Mouse (Mus musculus) layer of hippocampus, adult 9-11 months (tissue): Measurements from ENCODE around the gene Opcml.
A peak's percentile ranks its signal among the peaks of the same experiment; 100 is the strongest.

Source experiments
- DNase-seq: peaks from one replicate; pipeline ENCODE4 v3.0.0; 2022

Opcml gene

DNA sequence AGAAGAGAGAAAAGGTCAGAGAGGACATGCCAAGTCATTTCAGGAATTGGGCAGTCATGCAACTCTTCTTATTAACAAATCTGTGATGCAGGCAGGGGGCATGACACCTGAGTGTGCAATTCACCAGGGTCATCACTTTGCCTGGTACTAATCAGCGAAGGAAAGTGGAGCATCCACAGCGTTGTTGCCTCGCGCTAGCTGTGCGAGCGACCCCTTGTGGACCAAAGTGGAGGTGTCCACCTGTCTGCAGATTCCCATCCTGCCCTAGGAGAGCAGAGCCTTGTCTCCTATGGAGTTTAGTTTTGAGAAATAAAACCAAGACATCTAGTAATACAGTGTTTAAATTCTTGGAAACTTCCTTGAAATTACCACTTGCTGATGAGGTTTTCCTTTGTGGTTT lies 381.3 kb downstream of the Opcml start:
- peak; percentile 11 for DNase-seq

GRCm38 (mm10) chr9:28177052-28177451 lies 386.5 kb downstream of the Opcml start:
- no peak for DNase-seq

GRCm38 (mm10) chr9:28178123-28178887 lies 387.7 kb downstream of the Opcml start:
- DNase-seq, result no peak

DNA sequence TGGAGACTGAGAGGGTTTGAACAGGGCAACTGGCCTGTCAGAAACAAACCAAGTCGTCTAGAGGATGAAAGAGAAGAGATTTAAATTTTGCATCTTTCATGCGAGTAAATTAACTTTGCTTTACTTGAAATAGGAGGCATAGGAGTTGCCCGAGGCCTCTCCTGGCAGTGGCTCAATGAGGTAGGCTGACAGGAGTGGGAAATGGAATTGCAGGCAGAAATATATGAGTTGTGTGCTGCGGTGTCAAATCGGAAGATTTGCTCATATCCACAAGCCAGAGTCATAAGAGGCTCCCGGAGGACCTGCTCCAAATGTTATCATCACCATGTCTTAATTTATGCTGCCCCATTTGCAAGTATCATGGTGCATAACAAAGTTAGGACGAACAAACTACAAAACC lies 391.3 kb downstream of the Opcml start:
- DNase-seq, result no peak

DNA sequence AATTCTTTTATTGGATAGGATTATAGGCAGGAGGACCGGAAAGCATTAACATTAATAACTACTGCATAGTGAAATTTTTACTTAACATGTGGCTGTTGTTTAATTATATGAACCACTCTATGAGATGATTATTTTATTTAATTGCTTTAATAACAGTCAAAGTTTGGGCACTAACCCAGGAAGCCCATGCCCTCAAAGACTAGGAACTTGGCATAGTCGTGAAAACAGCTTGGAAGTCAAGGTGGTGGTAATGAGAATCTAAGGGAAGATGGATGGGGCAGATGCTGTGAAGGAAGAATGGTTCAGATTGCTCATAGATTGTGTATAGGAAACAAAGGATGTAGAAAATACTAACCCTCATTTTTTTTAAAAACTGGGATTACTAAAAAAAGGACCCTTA lies 399.7 kb downstream of the Opcml start:
- peak; percentile 18 for DNase-seq

DNA sequence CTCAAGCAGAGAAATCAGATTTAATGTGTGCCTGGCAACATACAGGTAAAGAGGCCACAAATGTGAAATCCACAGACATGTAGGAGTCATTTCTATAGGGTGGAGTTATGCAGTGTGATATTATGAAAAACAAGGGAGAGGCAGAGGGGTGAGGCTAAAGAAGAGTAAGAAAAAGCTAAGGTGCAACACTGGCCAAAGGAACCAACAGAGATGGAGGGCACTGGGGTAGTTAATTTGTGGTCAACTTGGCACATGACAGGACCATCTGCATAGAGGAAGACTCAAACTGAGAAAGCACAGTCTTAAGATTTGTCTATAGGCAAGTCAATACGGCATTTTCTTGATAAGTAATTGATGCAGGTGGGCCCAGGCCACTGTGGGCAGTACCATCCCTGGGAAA lies 400.2 kb downstream of the Opcml start:
- DNase-seq, result no peak

DNA sequence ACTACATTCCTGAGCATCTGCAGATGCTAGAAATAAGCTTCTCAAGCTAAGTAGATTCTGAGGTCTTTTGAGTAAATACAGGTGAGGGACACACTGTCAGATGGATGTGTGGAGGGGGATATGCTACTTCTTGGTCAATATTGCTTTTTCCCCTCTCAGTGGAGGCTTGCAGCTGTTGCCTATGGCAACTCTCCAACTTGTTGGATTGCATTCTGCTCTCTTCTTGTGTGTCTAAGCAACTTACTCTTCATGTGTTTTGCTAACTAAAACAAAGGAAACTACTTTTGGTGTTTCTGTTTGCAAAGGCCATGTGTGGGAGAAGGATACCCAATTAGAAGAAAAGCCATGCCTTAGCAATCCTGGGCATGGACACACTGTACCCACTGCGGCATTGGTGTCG lies 406.0 kb downstream of the Opcml start:
- no peak for DNase-seq

- no peak for DNase-seq
Observed at GRCm38 (mm10) chr9:28197061-28197460, 406.5 kb downstream of the Opcml start.

GRCm38 (mm10) chr9:28197631-28198030 lies 407.1 kb downstream of the Opcml start:
- peak; percentile 52 for DNase-seq

- no peak for DNase-seq
Observed at GRCm38 (mm10) chr9:28198106-28198694, 407.6 kb downstream of the Opcml start.

DNA sequence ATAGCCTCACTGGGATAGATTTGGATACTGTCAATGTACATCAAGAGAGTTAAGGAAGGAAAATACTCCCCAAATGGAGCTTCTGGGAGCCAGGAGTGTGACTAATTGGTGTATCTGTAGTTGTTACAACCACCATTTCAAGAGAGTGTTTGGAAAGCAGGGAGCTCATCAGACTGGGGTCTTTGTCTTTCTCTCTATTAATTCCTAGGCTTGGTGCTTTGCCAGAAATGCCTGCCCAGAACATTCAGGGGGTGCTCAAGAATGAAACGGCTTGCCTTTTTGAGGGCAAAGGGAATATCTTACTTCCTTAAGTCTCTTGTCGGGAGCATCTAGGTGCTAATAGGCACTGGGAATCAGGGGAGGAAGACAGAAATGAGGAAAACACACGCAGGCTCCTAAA lies 416.9 kb downstream of the Opcml start:
- DNase-seq, result no peak

GRCm38 (mm10) chr9:28208696-28209095 lies 418.1 kb downstream of the Opcml start:
- no peak for DNase-seq

- no peak for DNase-seq
Observed at GRCm38 (mm10) chr9:28211877-28212276, 421.3 kb downstream of the Opcml start.

GRCm38 (mm10) chr9:28213893-28214292 lies 423.3 kb downstream of the Opcml start:
- DNase-seq, result no peak

DNA sequence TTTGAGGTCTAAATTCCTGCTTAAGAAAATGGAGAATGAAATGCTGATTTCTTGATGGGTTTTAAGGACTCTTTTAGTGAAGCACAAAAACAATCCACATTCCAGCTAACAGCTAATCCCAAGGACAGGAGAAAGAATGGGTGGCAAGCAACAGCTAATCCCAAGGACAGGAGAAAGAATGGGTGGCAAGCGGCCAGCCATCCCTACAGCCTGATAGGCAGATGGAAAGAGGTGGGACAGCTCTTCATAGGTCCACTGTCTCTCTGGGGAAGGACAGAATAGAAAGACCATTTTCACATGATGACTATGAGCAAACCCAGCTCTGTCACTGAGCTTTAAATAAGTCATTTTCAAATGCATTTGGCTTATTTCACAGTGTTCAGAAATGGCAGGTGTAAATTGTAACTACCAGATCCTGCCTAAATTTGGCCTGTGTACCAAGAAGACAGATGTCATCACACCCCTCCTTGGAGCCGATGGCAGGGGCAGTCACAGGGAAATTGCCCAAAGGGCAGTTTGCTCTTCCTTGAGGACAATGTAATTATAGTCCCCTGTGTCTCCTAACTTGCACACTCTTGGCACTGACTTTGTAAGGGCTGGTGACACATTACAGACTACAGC lies 427.6 kb downstream of the Opcml start:
- no peak for DNase-seq

DNA sequence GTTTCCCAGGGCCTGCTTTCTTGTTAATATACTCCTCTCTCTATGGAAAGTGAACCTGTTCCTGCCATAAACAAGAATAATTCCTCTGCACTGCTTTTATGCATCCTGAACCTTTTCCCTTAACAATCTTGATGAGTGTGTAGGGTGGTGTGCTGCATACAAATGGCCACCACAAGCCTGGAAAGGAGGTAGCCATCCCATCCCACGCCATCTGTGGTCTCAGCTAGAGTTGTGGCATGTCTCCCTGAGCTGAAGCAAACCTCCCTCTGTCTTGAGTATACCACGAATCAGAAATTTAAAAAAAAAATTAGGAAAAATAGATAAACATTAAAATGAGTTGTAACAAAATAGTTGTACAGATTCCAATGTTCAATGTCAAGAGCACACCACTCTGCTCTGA lies 432.2 kb downstream of the Opcml start:
- DNase-seq, result no peak

- no peak for DNase-seq
Observed at GRCm38 (mm10) chr9:28225824-28226569, 435.4 kb downstream of the Opcml start.

DNA sequence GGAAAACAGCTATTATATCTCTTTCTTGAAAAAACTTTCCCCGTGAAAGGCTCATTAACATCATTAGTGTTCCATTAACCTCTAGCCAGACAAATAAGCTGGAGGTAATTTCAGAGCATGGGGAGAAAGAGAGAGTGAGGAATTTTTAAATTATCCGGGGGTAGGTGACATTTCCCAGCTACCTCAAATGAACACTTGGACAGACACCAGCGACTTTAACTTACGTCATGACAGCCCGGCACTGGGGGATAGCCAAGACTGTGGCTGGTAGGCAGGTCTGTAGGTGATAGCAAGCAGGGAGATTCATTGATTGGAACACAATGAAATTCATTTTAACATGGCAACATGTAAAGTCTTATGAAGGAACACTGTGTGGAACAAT lies 436.0 kb downstream of the Opcml start:
- DNase-seq, result no peak

- DNase-seq, result no peak
Observed at GRCm38 (mm10) chr9:28238450-28238849, 447.9 kb downstream of the Opcml start.

- no peak for DNase-seq
Observed at GRCm38 (mm10) chr9:28247742-28248503, 457.3 kb downstream of the Opcml start.

DNA sequence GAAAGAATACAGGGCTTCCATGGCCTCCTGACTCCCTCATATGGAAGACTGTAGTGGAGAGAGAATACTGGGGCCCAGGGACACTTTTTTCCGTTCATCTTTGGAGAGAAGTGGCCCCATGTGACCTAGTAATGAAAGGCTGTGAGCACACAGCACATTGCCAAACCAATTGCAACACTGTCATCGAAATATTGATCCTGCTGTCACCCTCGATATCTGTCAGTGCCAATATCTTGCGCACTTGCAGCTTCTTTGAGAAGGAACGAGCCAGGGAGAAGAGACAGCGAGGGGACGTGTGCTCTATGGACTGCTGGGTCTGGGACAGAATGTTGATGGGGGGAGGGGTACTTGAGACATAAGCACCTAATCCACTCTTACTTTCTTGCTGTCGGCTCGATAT lies 460.8 kb downstream of the Opcml start:
- DNase-seq, result no peak

DNA sequence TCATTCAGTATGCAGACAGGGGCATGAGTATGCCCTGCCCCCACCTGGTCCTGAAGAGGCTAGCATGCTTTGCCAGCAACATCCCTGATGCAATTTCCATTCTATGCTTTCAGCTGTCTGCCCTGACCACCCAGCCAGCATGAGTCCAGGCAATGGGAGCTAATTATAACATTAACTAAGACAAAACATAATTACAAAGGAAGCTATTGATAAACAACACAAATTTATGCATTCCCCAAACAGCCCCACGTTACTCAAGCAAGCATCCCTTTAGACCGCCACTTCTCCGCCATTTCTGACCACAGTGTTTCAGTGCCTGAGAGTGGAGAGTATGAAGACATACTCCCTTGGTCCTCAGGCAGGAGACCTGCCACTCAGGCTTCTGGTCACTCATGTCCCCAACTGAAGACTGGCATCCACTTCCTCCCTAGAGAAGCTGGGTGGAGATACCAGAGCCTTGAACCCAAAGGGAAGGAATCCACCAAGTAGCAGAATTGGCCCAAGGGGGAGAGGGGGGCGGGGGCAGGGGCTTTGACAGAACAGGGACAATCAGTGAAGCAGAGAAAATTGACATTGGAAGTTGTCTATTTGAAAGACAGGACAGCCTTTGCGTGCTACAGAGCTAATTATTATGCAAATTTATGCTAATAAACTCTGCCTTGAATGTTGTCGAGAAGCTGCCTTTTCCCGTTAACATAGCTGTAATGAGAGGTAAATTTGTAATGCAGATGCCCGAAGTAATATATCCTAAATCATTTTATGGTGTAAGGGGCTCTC lies 464.7 kb downstream of the Opcml start:
- no peak for DNase-seq
